Mouse (Mus musculus) myocyte (in vitro differentiated cells): ENCODE measurements around the gene Gm37240. TPM values are rescaled to one million over a fixed set of nuclear protein-coding genes. Genes with fewer than 3 reads are reported as not detected.
"Not testable (repeated sequence)": the region's sequence is repeated elsewhere in the genome, so short reads cannot be mapped to it uniquely, and the experiment has no call there.

Experiments used
- H3K27me3 ChIP-seq: one replicate; pipeline ENCODE4 v1.6.1; 2011; ENCODE audit not compliant: control insufficient read depth, insufficient read depth, insufficient read length
- H3K36me3 ChIP-seq: one replicate; pipeline ENCODE4 v1.6.1; 2011; ENCODE audit not compliant: control insufficient read depth, insufficient read depth
- H3K4me2 ChIP-seq: one replicate; pipeline ENCODE4 v1.6.1; 2011; ENCODE audit warnings: low read depth, control low read depth
- H3K4me3 ChIP-seq: one replicate; pipeline ENCODE4 v1.5.1; 2011; ENCODE audit warnings: mild to moderate bottlenecking, control low read depth, moderate library complexity
- H3K79me2 ChIP-seq: one replicate; pipeline ENCODE4 v1.6.1; 2011; ENCODE audit not compliant: control insufficient read depth, insufficient read depth
- H3ac ChIP-seq: one replicate; pipeline ENCODE4 v1.6.1; 2011; ENCODE audit not compliant: control insufficient read depth, insufficient read length
- CEBPB ChIP-seq: IDR thresholded peaks from 2 replicates; pipeline ENCODE4 v1.6.1; 2011; ENCODE audit warnings: mild to moderate bottlenecking, moderate library complexity; ENCODE audit not compliant: poor library complexity, insufficient read depth, severe bottlenecking
- E2F4 ChIP-seq: IDR thresholded peaks from one replicate; pipeline ENCODE4 v1.6.1; 2011; ENCODE audit warnings: mild to moderate bottlenecking, control low read depth, moderate library complexity; ENCODE audit not compliant: insufficient read depth
- MAX ChIP-seq: IDR thresholded peaks from one replicate; pipeline ENCODE4 v1.6.1; 2011; ENCODE audit warnings: low read depth, mild to moderate bottlenecking, control low read depth
- MYOD1 ChIP-seq, 3 experiments: IDR thresholded peaks; one replicate each; pipeline ENCODE4 v1.6.1; 2011; ENCODE audit warnings: control low read depth in 2 of 3, low read depth in 2 of 3, mild to moderate bottlenecking in 2 of 3, moderate library complexity in 1 of 3; ENCODE audit not compliant: insufficient read length in 2 of 3, control insufficient read depth in 1 of 3
- MYOG ChIP-seq, 3 experiments: IDR thresholded peaks; one replicate each; pipeline ENCODE4 v1.6.1; 2011; ENCODE audit warnings: control low read depth in 2 of 3, low read depth in 2 of 3, mild to moderate bottlenecking in 2 of 3; ENCODE audit not compliant: insufficient read length in 2 of 3, control insufficient read depth in 1 of 3, insufficient read depth in 1 of 3
- POLR2A ChIP-seq: IDR thresholded peaks from one replicate; pipeline ENCODE4 v1.6.1; 2011; ENCODE audit warnings: low read depth, mild to moderate bottlenecking, control low read depth, moderate library complexity; ENCODE audit not compliant: insufficient read length
- POLR2AphosphoS2 ChIP-seq: IDR thresholded peaks from one replicate; pipeline ENCODE4 v1.6.1; 2011; ENCODE audit warnings: low read depth, control low read depth; ENCODE audit not compliant: insufficient read length
- REST ChIP-seq: IDR thresholded peaks from one replicate; pipeline ENCODE4 v1.6.1; 2011; ENCODE audit warnings: mild to moderate bottlenecking, control low read depth, moderate library complexity; ENCODE audit not compliant: insufficient read depth, insufficient read length
- SRF ChIP-seq: IDR thresholded peaks from one replicate; pipeline ENCODE4 v1.6.1; 2011; ENCODE audit warnings: low read depth; ENCODE audit not compliant: control insufficient read depth, insufficient read length
- TCF12 ChIP-seq: IDR thresholded peaks from one replicate; pipeline ENCODE4 v1.6.1; 2011; ENCODE audit warnings: mild to moderate bottlenecking, control low read depth; ENCODE audit not compliant: poor library complexity, insufficient read depth, severe bottlenecking
- TCF3 ChIP-seq: IDR thresholded peaks from one replicate; pipeline ENCODE4 v1.6.1; 2011; ENCODE audit warnings: low read depth, control low read depth; ENCODE audit not compliant: insufficient read length
- USF1 ChIP-seq: IDR thresholded peaks from one replicate; pipeline ENCODE4 v1.6.1; 2011; ENCODE audit warnings: low read depth, mild to moderate bottlenecking, control low read depth, moderate library complexity
- polyA plus RNA-seq: library from polyadenylated mRNA; unstranded; fragments of >200 nt; fragmentation: generic; extraction: Trizol; gene quantifications from one replicate; pipeline ENCODE4 v1.2.1, GENCODE M21; 2012; ENCODE audit warnings: missing spikeins

Gene Gm37240
- polyA plus RNA-seq, 1 experiment: 8.7 TPM

- Histone ChIP-seq H3K36me3 (no peaks in the 10 kb centered on the region), H3K4me3 (no peak overlapping the region), H3K79me2 (peaks cover 86% of the 10 kb centered on the region), H3K27me3 (no peaks in the 10 kb centered on the region), H3K4me2 (no peak overlapping the region), H3ac (no peak overlapping the region)
- no peak for TF ChIP-seq CEBPB
- TF ChIP-seq MYOD1 (IDR thresholded peaks at IDR 0.05; ENCODE audit: control insufficient read depth in 1 of 3, insufficient read length in 2 of 3, low read depth in 2 of 3): no peak
- no peak for TF ChIP-seq POLR2AphosphoS2
- no peak for TF ChIP-seq TCF12
- no peak for TF ChIP-seq POLR2A
- TF ChIP-seq E2F4: no peak
- no peak for TF ChIP-seq SRF
- TF ChIP-seq TCF3: no peak
- TF ChIP-seq REST: no peak
Measured at GRCm38 (mm10) chr3:84558301-84558700, 1329.0 kb downstream of the Gm37240 start.

GRCm38 (mm10) chr3:84555780-84556179, 1331.5 kb downstream of the Gm37240 start:
- Histone ChIP-seq H3K79me2 (peaks cover 83% of the 10 kb centered on the region), H3K36me3 (no peaks in the 10 kb centered on the region), H3K4me3 (no peak overlapping the region), H3K4me2 (peak overlapping the region; percentile 4), H3ac (no peak overlapping the region), H3K27me3 (no peaks in the 10 kb centered on the region)
- TF ChIP-seq E2F4 (no peak), MAX (no peak), MYOG (IDR thresholded peaks at IDR 0.05; ENCODE audit: control insufficient read depth in 1 of 3, insufficient read depth in 1 of 3, insufficient read length in 2 of 3, low read depth in 2 of 3) (peak; percentile 39 to 93 (median 90)), POLR2AphosphoS2 (no peak), REST (no peak), POLR2A (no peak), USF1 (no peak), SRF (no peak), MYOD1 (IDR thresholded peaks at IDR 0.05; ENCODE audit: control insufficient read depth in 1 of 3, insufficient read length in 2 of 3, low read depth in 2 of 3) (peak; percentile 44 to 84 (median 62)), CEBPB (peak; percentile 63; the same call in 1 of the 2 replicates), TCF3 (peak; percentile 5), TCF12 (peak; percentile 72)

- Histone ChIP-seq H3K27me3 (no peaks in the 10 kb centered on the region), H3ac (no peak overlapping the region), H3K36me3 (no peaks in the 10 kb centered on the region), H3K4me2 (no peak overlapping the region), H3K79me2 (peaks cover 57% of the 10 kb centered on the region), H3K4me3 (no peak overlapping the region)
- TF ChIP-seq POLR2A: no peak
- TF ChIP-seq MYOD1 (IDR thresholded peaks at IDR 0.05; ENCODE audit: control insufficient read depth in 1 of 3, insufficient read length in 2 of 3, low read depth in 2 of 3): no peak
- TF ChIP-seq TCF12: no peak
- no peak for TF ChIP-seq TCF3
- no peak for TF ChIP-seq E2F4
- no peak for TF ChIP-seq SRF
- TF ChIP-seq POLR2AphosphoS2: no peak
- no peak for TF ChIP-seq REST
- TF ChIP-seq USF1: no peak
- TF ChIP-seq CEBPB: no peak
- TF ChIP-seq MYOG (IDR thresholded peaks at IDR 0.05; ENCODE audit: control insufficient read depth in 1 of 3, insufficient read depth in 1 of 3, insufficient read length in 2 of 3, low read depth in 2 of 3): no peak
- no peak for TF ChIP-seq MAX
Measured at GRCm38 (mm10) chr3:84547177-84547576, 1340.1 kb downstream of the Gm37240 start.

- not testable (repeated sequence) for H3K36me3 ChIP-seq, H3ac ChIP-seq, H3K27me3 ChIP-seq, H3K4me2 ChIP-seq, H3K4me3 ChIP-seq
- peak in 1 of 3 experiments; percentile 52 for TF ChIP-seq MYOD1 (IDR thresholded peaks at IDR 0.05; ENCODE audit: control insufficient read depth in 1 of 3, insufficient read length in 2 of 3, low read depth in 2 of 3)
- peaks cover 26% of the 10 kb centered on the region for H3K79me2 ChIP-seq
Measured at GRCm38 (mm10) chr3:84542450-84542849, 1344.9 kb downstream of the Gm37240 start.

- Histone ChIP-seq H3K4me2 (no peak overlapping the region), H3K4me3 (no peak overlapping the region), H3K36me3 (no peaks in the 10 kb centered on the region), H3K27me3 (no peaks in the 10 kb centered on the region), H3K79me2 (peaks cover 27% of the 10 kb centered on the region), H3ac (no peak overlapping the region)
- TF ChIP-seq TCF12: no peak
Measured at GRCm38 (mm10) chr3:84541881-84542280, 1345.4 kb downstream of the Gm37240 start.
